Mouse (Mus musculus) cerebellum, postnatal 36 days (tissue): ENCODE measurements at regions not wholly inside any gene's neighbourhood (a gene's known extent, or its start where the extent isn't known, plus 50 kb on each side); places are given as distances from the start of the nearest gene placed in this dataset.

Experiments
- DNase-seq, 2 experiments: peaks; one replicate each; pipeline ENCODE4 v3.0.0; 2021 to 2022; ENCODE audit warnings: mixed read lengths in 2 of 2

DNA sequence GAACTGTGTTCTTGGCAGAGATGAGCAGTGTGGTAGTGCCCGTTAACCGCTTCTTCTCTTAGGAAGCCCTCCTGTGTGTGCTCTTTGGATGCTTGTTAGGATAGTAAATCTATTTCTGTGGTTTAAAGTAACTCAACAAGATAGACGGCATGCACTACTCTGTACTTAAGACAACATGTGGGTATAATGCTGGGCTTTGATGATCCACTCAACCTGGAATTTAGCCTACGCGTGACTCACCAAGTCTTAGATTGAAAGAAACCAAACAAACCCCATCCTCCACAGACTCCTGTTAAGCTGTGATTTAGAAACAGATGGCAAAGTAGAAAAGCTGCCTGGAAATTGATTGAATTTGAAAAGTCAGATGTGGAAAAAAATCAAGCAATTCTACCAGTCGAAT, 673.5 kb downstream of the Olfm4 start:
- DNase-seq, result no peak

DNA sequence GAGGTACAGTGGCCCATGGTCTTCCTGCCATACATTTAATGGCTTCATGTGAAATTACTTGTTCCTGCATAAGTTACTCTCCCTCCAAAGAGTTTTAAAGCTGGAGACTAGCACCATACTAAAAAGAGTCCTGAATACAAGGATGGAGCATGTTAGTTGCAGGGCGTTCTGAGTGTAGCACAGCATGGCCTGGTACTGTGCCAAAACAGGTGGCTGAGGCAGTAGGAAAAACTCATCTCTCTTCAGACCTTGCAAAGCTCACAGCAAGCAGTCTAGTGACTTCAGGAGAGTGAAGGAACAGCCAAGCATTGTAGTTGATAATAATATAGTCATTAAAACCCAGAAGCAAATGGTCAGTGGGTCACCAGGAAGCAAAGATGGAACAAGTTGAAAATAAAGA, 699.0 kb downstream of the Olfm4 start:
- peak; percentile 5 to 15 for DNase-seq

DNA sequence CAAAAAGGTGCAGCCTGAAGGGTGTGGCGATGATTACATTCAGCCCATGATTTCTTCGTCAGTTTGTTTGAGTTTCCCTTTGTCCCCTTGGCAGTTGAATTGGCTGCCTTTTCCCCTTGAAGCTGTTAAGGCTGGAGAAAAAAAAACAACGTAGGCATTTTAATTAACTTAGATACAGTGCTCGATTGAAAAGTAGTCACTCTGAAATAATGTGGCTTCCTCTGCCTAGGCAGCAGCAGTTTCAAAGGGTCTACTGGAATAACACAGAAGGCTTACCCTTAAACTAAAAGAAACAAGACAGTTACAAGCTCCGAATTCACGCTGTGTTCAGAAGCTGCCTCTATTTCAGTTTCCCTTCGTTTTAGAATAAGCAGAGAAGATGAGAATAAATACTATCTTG, 699.4 kb downstream of the Olfm4 start:
- DNase-seq, result no peak

DNA sequence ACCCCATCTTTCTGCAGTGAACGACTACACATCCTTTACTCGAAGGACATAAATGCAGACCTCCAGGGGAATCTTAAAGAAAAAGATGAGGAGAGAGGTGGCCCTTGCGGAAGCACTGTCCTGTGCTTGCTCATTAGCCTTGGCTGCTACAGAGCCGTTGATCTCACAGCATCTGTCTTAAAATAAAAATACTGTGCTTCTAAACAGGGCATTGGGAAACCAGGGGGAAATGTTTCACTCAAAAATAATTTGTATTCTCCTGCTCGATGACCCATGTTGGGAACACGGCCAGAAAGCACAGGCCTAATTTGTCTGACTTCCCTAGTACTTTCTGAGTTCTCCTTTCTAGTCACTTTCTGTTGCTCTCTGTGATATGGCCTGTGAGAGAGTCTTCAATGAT, 699.8 kb downstream of the Olfm4 start:
- peak in 1 of 2 experiments; percentile 2 for DNase-seq

DNA sequence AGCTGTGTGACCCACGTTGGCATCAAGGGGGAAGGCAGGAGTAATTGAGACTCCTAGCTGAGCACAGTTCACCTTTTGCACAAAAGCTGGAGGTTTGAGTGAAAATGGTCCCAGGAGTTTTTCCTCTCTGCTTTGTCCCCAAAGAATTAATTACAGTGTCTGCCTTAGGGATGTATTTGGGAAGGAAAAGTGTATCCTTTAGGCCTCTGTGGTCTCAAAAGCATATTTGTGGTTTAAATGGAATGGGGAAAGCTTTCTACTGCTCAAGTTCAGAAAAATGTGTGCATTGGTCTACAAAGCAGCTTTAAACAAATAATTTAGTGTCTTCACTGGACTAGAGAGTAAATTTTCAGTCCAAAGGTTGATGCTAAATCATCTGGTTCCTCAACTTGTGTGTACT, 706.6 kb downstream of the Olfm4 start:
- DNase-seq, result no peak

DNA sequence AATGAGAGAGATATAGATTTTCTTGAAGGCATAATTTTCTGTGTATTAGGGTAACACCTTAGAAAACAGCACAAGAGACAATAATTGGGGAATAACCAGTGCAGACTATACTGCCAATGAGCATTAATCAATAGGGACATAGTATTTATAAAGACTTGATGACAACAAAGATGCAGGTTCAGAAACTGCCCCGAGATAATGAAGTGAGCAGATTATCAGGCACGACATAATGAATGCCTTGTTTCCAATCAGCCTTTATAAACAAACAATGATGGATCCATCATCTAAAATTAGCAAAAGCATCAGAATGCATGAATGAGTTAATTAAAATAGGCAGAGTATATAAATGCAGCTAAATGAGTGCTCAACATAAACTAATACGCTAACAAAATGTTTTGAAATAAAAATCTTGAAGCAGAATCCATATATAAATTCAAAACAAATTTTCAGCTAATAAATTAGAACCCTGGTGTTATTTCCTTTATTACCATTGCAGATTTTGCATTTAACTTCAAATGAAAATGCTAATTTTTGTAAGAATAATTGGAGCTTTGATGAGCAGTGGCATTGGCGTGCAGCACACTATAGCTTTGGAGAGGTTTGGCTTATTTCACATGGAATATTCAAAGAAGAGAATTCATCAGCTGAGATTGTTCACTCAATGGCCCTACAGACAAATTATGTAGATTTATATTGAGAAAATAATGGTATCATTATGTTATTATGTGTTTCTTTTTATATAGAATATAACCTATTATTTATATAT, 739.1 kb downstream of the Olfm4 start:
- DNase-seq, result no peak

DNA sequence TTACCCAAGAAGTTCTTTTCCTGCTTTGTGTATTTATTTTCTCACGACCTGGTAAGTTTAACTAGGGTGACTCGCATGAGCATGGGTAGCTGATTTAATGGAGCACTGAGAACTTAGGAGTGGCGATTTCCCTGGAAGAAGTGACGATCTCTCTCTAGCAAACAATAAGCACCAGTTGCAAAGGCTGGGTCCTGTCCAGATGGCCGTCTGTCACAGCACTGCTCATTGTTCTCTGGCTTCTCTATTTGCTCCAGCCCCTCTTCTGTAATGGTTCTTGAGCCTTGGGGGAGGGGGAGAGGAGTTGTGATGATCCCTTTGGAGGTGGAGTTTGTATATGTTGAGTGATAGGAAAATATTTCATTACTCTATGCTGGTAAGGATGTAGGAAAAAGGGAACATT, 747.3 kb downstream of the Olfm4 start:
- no peak for DNase-seq
